Mouse (Mus musculus) cerebellum, postnatal 25 days (tissue): ENCODE measurements at regions not wholly inside any gene's neighbourhood (a gene's known extent, or its start where the extent isn't known, plus 50 kb on each side); places are given as distances from the start of the nearest gene placed in this dataset.

Source experiments
- DNase-seq, 2 experiments: peaks; one replicate each; pipeline ENCODE4 v3.0.0; 2021; ENCODE audit warnings: mixed read lengths in 2 of 2

- no peak for DNase-seq
These were observed 63.1 kb downstream of the Kcnf1 start for GRCm38 (mm10) chr12:17113465-17114177.

DNA sequence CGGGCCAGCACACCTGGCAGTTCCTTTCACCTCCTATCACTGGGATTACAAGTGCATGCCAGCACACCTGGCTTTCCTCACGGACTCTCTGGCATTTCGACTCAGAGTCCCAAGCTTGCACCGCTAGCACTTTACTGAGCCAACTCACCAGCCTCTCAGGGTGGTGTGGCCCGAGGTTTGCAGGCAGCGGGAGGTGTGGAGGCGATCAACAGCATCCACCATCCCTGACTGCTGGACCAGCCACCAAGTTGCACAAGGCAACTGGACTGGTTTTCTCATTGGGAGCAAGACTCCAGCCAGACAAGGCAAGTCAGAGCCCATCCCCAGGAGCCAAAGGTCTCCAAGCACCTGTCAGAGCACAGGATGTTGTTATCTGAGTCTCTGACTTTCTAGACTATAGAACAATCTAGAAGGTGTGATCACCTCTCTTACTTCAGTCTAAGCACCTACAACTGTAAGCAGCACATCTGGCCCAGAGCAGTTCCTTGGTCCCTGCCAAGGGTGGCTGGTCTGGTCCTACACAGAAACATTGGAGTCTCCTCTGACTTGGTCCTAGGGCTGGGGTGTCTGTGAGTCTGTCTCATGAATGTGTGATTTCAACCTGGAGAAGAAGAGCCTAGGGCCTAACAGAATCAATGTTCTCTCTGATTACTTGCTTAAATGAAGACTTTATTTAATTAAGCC, 63.8 kb downstream of the Kcnf1 start:
- no peak for DNase-seq

- no peak for DNase-seq
These were observed 70.5 kb downstream of the Kcnf1 start for GRCm38 (mm10) chr12:17106220-17106619.

DNA sequence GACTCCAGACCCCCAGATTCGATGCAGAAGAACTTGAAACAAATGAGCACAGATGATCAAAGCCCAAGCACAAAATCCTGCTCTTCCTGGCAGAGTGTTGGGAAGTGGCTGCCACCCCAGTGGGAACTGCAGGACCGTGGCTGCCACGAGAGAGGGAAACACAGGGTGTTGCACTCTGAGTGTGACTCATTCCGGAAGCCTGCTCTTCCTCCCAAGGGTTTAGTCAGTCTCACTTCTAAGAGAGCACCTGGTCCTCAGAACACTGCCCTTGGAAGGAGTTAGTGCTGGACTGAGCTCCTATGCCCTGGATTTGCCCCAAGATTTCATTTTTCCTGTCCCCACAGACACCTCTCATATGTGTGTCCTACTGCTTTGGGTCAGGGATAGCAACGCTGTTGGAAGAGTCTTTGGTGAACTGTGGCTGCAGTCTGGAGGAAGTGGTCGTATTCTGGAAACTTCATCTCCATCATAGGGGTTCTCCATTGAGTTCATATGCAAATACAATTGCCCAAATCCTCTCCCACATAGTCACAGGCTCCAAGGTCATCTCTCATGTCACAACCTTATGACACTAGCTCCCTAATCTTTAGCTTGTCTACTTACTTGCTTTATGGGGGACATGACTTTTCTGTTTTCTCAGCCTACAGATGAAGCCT, 71.5 kb downstream of the Kcnf1 start:
- DNase-seq, result no peak

DNA sequence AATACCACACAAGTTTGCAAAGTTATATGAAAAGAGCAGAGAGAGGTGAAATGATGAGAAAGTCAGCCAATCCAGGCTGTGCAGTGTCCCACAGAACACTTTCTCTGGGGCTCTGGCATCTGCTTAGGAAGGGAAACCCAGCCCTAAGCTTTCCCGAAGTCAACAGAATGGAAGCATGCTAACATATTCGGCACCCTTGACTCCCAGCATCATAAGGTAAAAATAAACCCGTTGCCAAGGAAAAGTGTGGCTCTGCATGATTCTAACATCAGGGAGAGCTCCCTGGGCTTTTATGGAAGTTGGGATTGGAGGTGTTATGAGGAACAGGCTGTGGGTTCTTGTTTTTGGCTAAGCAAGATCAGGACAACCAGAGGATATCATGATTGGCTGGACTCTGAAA, 74.8 kb downstream of the Kcnf1 start:
- no peak for DNase-seq

GRCm38 (mm10) chr12:17097800-17098271, 78.9 kb downstream of the Kcnf1 start:
- DNase-seq, result no peak

GRCm38 (mm10) chr12:17094758-17095157, 81.9 kb downstream of the Kcnf1 start:
- DNase-seq, result no peak

GRCm38 (mm10) chr12:17093772-17094171, 82.2 kb upstream of the 2410004P03Rik start:
- DNase-seq, result no peak

- DNase-seq, result no peak
These were observed 79.5 kb upstream of the 2410004P03Rik start for GRCm38 (mm10) chr12:17091058-17091457.

- DNase-seq, result no peak
These were observed 78.3 kb upstream of the 2410004P03Rik start for GRCm38 (mm10) chr12:17089710-17090339.

DNA sequence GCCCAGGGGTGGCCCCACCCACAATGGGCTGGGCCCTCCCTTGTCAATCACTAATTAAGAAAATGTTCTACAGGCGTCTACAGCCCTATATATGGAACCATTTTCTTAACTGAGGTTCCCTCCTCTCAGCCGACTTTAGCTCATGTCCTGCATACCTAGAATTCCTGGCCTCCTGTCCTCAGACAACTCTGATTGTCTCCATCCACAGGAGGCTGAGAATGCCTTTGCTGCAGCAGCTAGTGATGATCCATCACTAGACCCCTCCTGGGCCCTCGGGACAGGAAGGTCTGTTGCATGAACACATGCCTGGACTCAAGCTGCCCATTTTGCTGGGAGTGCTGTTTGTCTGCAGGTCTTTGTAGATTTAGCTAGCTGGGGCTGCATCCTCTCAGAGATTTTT, 75.9 kb upstream of the 2410004P03Rik start:
- DNase-seq, result no peak

DNA sequence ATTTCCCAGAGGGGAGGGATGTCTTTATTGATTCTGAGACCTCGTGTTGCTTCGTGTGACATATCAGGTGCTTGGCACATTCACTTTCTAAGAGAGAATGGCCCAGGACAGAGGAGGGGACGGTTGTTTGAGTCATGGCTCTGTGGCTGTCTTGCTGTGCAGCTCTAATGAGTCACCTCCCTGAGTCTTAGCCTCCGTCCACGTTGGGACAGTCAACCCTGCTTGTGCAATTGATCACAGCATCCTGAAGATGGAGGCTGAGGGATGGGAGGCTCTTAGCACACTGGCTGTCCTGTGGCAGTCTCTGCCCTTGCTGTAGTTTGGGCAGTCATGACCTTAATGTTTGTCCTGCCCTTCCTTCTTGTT, 73.7 kb upstream of the 2410004P03Rik start:
- no peak for DNase-seq

DNA sequence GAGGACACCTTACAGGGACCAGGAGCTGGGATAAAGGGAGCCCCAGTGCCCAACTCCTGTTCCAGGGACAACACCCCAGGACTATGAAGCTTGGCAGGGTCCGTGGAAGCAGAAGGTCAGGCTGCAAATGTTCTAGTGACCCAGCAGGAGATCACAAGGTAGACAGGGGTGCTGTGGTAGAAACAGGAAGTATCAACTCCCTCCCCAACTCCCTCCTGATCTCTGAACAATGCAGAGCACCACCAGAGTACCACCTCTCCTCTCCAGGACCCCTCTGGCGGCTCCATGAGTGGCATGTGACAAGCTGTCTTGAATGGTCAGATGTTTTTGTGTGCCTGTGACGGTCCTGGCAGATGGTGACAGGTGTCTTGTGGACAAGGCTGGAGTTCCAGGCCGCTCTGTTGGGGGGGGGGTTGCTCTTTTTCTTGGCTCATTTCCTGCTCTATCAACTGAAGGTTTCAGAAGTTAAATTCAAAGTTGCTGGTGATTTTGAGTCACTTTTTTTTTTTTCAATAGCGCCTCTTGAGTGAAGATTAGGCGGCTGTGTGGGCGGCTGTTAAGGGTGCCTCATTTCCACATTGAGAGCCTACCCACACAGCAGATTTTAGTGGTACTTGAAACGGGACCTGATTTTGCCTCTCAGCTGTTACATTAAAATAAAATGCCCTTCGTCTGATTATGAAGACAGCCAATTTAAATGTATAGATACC, 73.1 kb upstream of the 2410004P03Rik start:
- DNase-seq, result no peak

GRCm38 (mm10) chr12:17071691-17072454, 60.3 kb upstream of the 2410004P03Rik start:
- peak; percentile 24 to 62 for DNase-seq

DNA sequence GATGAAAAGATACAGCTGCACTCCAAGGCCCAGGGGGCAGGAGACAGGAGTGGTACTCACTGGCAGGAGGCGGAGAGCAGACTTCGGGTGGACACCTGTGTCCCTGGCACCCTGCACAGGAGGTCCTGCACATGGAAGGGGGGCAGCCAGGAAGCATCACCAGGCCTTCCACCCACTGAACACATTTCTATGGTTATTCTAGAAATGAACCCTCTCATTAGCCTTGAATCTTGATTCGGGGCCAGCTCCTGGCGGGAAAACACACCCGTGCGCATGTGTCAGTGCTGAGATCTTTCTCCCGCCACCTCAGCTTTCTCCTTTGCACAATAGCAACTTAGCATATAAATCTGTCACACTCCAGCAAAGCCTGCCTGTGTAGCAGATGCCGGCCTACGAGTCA, 58.3 kb upstream of the 2410004P03Rik start:
- DNase-seq, result peak; percentile 8 to 17

DNA sequence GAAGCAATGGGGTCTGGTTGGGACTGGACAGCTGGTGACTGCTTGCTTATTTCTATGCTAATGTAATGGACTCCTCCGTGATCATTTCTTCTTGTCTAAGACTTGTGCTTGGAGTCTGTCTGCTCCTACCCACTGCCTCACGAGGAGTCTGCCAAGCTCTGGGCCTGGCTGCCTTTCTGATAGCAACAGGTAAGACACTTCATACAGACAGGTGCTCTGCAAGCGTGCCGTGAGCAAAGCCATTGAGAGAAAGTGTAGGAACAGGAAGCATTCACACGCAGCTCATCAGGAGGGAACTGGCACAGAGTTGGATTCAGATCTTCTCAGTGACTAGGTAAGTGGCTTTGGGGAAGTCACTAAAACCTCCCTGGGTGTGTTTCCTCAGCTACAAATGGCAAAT, 57.6 kb upstream of the 2410004P03Rik start:
- no peak for DNase-seq

DNA sequence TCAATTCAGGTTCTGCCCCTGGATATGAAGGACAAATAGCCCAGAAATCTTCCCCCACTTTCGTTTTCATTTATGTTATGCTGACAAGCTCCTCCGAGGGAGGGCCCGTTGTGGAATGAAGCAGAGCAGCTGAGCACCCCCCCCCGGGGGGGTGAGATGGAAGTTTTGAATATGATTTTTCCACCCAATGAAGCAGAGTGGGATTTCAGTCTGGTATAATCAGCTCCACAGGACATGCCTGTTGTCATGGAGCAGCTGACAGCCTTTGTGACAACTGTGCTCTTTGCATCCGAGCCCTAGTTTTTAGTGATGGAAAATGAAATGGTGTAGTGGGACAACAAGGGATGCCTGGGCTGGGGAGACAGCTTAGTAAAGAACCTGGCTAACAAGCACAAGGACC, 52.4 kb upstream of the 2410004P03Rik start:
- DNase-seq, result no peak
